Mouse (Mus musculus) neutrophil, adult 5-6 weeks (primary cell): ENCODE data around the gene Atf6b. TPM values are rescaled to one million over a fixed set of nuclear protein-coding genes. Genes with fewer than 3 reads are reported as not detected.

Experiments used
- ATAC-seq: fragments of 151-379, 151-347 bp; 2 replicates; pipeline ENCODE4 v1.8.0; 2017; ENCODE audit warnings: mild to moderate bottlenecking, moderate TSS enrichment; ENCODE audit not compliant: insufficient number of reproducible peaks, poor library complexity, low FRiP score, severe bottlenecking; ENCODE audit errors: extremely low read depth
- total RNA-seq: library from RNA; stranded (forward); fragments of 200-1000 nt; gene quantifications from 2 replicates; pipeline ENCODE4 v1.2.3, GENCODE M21; 2017

Atf6b gene
- total RNA-seq, 1 experiment from 2014 or later, result 26.9 TPM

DNA sequence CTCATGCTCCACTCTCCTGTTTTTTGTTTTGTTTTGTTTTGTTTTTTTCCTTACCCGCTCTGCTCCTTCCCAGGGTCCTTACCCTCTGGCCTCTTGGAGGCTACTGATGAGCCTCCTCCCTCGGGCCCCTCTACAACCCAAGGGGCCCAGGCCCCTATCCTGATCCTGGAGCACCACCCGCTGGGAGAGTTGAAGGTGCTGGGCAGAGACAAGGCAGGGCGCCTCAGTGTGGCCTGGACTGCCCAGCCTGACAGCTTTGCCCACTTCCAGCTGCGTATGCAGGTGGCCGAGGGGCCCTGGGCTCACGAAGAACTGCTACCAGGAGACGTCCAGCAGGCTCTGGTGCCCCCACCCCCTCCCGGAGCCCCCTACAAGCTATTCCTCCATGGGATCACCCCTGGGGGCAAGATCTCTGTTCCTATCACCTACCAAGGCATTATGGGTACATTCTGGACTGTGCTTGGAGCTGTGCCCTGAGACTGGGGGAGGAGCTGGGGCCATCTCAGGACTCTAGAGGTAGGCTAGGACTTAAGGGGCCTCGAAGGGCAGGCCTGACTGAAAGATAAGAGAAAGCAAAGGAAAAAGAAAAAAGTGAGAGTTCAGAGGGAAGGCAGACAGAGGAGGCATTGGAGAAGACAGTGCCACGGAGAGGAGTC, 35.1 kb downstream of the Atf6b start:
- ATAC-seq, result no peak

GRCm38 (mm10) chr17:34683179-34683578, 36.2 kb downstream of the Atf6b start:
- no peak for ATAC-seq

DNA sequence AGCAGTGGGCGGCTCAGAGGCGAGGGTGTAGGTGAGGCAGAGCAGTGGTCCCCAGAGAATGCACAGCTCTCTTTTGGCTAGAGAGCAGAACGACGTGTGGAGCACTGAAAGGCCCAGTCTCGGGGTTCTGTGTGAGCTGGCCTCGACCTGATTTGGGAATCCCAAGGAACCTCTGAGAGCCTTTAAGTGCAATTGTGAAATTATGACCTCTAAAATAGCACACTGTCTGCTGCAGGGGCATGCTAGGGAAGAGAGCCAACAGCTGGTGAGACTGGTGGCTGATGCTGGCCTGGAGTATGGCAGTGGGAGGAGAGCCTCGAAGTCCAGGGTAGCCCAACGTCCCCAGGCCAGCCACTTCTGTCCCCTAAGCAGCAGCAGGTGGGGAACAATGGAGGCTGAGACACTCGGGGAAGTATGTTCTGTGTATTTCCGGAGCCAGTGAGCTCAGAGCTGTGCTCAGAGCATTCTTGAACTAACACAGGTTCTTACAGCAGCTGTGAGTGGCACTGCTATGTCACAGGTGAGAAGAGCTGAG, 36.8 kb downstream of the Atf6b start:
- no peak for ATAC-seq

DNA sequence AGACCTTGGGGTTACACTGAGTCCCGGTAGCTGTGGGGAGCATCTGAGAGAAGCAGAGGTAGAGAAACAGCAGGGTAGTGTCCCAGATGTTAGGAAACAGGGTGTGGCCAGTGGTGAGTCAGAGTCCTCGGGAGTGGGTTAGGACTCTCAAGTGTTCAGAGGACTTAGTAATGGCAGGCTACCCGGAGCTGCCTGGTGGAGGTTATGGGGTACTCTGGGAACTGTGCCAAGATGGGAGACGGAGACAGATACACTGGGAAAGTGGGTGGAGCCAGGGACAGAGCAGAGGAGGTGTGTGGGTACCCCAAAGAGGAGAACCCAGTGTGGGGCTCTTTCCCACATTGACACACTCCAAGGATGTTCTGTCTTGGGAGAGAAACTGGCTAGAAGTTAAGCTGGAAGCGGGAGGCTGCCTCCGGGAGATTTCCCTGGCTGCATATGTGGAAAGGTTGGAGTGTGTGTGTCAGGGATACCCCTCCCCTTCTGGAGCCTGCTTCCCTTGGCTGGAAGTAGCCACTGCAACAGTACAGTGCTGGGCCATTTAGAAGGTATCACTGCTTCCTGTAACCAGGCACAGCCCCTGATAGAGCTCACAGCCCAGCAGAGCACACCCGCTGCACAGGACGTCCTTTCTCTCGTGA, 37.4 kb downstream of the Atf6b start:
- ATAC-seq, result no peak

DNA sequence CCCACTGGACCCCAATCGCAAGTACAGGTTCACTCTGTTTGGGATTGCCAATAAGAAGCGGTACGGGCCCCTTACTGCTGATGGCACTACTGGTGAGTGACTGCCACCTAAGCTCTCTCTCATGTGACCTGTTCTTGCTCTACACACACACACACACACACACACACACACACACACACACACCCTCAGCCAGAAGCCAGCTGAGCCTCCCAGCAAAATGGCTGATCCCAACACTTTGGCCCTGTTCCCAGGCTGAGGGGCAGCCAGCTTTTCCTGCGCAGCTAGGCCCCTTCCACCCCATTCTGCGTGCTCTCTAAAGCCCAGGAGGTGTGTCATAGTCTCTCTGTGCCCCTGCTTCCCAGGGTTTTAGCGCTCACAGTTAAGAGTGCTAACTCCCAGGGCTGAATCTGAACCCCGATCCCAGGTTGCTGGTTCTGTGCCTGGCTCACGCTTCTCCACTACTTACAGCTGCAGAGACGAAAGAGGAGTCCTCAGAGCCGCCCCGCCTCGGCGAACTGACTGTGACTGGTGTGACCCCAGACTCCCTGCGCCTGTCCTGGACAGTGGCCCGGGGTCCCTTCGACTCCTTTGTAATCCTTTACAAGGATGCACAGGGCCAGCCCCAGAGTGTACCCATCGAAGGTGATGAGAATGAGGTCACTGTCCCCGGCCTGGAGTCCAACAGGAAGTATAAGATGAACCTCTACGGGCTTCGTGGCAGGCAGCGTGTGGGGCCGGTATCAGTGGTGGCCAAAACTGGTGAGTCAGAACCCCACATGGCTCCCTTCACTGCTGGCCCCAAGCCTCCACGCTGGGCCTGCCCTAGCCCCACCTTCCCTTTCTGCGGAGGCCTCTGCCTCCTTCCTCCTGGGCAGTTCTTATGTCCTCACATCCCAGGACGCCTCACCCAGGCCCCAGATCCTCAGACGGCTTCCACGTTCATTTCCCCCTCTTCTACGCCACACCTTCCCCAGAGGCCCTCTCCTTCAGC, 38.5 kb downstream of the Atf6b start:
- ATAC-seq, result no peak

- no peak for ATAC-seq
These were observed 41.9 kb downstream of the Atf6b start for GRCm38 (mm10) chr17:34688889-34689288.

DNA sequence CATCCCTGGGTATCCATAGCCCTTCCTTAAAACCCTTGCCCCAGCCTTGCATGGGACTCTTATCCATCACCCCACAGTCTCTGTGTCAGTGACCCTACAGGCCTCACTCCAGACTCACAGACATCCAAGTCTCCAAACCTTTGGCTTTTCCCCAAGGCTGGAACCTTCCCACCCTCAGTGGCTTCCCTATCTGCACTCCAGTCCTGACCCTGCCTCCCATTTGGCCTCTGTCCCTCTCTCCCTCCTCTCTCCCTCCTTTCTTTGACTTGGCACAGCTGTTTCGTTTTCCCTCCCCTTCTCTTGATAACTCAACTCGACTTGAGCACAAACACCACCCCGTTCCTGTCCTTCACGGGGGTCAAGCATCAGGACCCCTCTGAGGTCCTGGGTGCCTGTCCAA, 43.5 kb downstream of the Atf6b start:
- ATAC-seq, result no peak

DNA sequence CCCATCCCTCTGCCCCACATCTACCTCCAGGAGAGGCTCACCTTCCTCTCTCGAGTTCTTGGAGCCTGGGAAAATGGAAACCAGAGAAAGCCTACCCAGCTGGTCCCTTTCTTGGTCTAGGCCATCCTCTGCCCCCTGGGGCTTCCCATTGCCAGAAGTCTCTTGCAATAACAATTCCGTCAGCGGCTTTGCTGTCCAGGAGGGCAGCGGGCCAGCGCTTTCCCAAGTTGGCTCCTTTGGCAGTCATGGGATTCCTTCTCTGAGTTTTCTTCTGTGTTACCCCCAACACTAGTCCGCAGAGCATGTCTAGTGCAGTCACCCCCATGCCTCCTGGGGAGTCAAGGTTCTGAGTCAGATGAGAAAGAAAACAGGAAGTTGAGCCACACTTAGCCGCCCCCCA, 46.0 kb downstream of the Atf6b start:
- ATAC-seq, result no peak

DNA sequence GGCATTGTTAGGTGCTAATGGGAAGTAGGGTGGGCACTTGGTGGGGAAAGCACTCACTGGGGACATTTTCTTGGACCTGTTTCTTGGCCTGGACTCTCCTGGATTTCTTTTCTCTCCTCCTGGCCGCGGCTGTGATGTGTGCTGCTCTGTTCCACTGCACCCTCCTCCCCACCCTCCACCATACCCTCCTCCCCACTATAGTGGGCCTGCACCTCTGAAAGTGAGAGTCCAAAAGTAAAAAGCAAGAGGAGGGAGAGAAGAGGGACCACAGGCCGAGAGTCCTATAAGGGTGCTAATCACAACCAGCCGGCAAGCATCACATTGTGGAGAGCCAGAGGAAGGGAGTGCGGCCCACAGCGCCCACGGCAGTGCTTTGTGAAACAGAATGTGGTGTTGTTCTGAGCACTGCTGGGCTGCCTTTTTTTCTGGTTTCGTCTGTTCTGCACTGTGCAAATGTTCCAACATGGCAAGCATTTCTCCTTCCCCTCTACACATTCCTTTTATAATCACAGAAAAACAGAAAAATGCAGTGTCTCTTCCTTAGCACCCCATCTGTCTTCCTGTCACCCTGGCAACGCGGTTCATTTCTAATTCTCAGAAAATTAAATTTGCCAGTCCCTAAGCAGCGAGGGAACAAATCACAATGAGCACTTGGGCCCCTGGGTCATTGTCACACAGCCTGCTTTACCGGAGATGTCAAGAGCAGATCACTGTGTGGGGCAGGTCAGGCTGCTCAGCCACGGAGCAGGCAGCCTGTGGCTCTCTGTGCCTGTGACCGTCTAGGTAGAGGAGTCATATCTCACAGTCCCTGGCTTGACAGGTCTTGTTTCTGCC, 52.8 kb downstream of the Atf6b start:
- no peak for ATAC-seq

GRCm38 (mm10) chr17:34700671-34701071, 53.7 kb downstream of the Atf6b start:
- no peak for ATAC-seq

Other genes starting within 250 kb of the Atf6b start
- gene BC051142, start 248.3 kb upstream of the Atf6b start, total RNA-seq, result 12.5 and 14.0 TPM in 2 replicates
- not detected in 2 replicates for gene Btnl4, start 169.8 kb upstream of the Atf6b start, total RNA-seq
- not detected in 2 replicates for gene Btnl6, start 129.8 kb upstream of the Atf6b start, total RNA-seq
- 0.58 and 1.2 TPM in 2 replicates for gene Notch4, start 82.9 kb upstream of the Atf6b start, total RNA-seq
- gene Gpsm3, start 57.3 kb upstream of the Atf6b start, total RNA-seq, result 188 and 218 TPM in 2 replicates
- gene Pbx2, start 55.9 kb upstream of the Atf6b start, total RNA-seq, result 89.6 and 100 TPM in 2 replicates
- gene Ager, start 49.3 kb upstream of the Atf6b start, total RNA-seq, result 15.7 and 19.8 TPM in 2 replicates
- gene Rnf5, start 43.5 kb upstream of the Atf6b start, total RNA-seq, result 15.9 and 17.6 TPM in 2 replicates
- gene Agpat1, start 42.9 kb upstream of the Atf6b start, total RNA-seq, result 27.5 and 32.9 TPM in 2 replicates
- 1.7 and 4.2 TPM in 2 replicates for gene Egfl8, start 31.2 kb upstream of the Atf6b start, total RNA-seq
- gene Ppt2, start 18.6 kb upstream of the Atf6b start, total RNA-seq, result 17.2 and 18.7 TPM in 2 replicates
- 0.25 TPM in 1 of 2 replicates, not detected in the other for gene Prrt1, start 17.6 kb upstream of the Atf6b start, total RNA-seq
- gene Fkbpl, start 2.4 kb upstream of the Atf6b start, total RNA-seq, result 15.2 and 17.2 TPM in 2 replicates
- not detected in 2 replicates for gene Tnxb, start 23.4 kb downstream of the Atf6b start, total RNA-seq
- gene C4b, start 96.7 kb downstream of the Atf6b start, total RNA-seq, result 0.12 and 0.23 TPM in 2 replicates
- gene Cyp21a1, start 157.4 kb downstream of the Atf6b start, total RNA-seq, result not detected in 2 replicates
- gene Stk19, start 189.8 kb downstream of the Atf6b start, total RNA-seq, result 23.5 and 39.9 TPM in 2 replicates
- gene Dxo, start 189.9 kb downstream of the Atf6b start, total RNA-seq, result 36.1 and 45.8 TPM in 2 replicates
- gene Skiv2l, start 203.1 kb downstream of the Atf6b start, total RNA-seq, result 79.7 and 92.2 TPM in 2 replicates
- gene Nelfe, start 203.2 kb downstream of the Atf6b start, total RNA-seq, result 22.6 and 36.0 TPM in 2 replicates
- gene Cfb, start 215.4 kb downstream of the Atf6b start, total RNA-seq, result 0.58 and 0.98 TPM in 2 replicates
- gene Zbtb12, start 232.3 kb downstream of the Atf6b start, total RNA-seq, result 2.8 and 3.8 TPM in 2 replicates
- not detected in 2 replicates for gene Gm20547, start 234.9 kb downstream of the Atf6b start, total RNA-seq